In genomic region chr1:177447086-177447485, GRCm38 (mm10) we compare ENCODE assay signal across 8 mouse cellular contexts. TPM values are rescaled to one million over a fixed set of nuclear protein-coding genes. Genes with fewer than 3 reads are reported as not detected.
DNase-seq lines count a peak whose midpoint lies in the region; ATAC-seq and TF ChIP-seq lines count a peak whose summit lies in the region.

No protein-coding gene starts in this region.

- no peaks in the 10 kb centered on the region for H3K9me3 ChIP-seq in embryonic facial prominence, embryonic 11.5 days (replicated peaks; ENCODE audit: control insufficient read depth, low read length)
- H3K9me3 ChIP-seq in hindbrain, postnatal 0 days (ENCODE audit: low read length), result no peaks in the 10 kb centered on the region
- no peaks in the 10 kb centered on the region for H3K9me3 ChIP-seq in neural tube, embryonic 15.5 days (replicated peaks)
- H3K9me3 ChIP-seq in heart, embryonic 11.5 days (replicated peaks; ENCODE audit: control insufficient read depth, low read length), result no peaks in the 10 kb centered on the region

- intact Hi-C loops in left cerebral cortex, adult 2 months (cut with DNase I), result loop anchor here (5.0 to 10.0 kb wide), 3 partner anchors 175 to 515 kb away; no protein-coding TSS in a partner anchor
- intact Hi-C loops in left cerebral cortex, postnatal 10 days (cut with DNase I), result loop anchor here (5.0 to 10.0 kb wide), 3 partner anchors 392 to 515 kb away; no protein-coding TSS in a partner anchor

- TF ChIP-seq CTCF in left cerebral cortex, adult 2 months (IDR thresholded peaks at IDR 0.05), result no peak
- TF ChIP-seq CTCF in hindbrain, postnatal 0 days (IDR thresholded peaks at IDR 0.05; ENCODE audit: low read depth), result no peak

- peak overlapping the region; percentile 27 for H3K9ac ChIP-seq in embryonic facial prominence, embryonic 11.5 days (replicated peaks; ENCODE audit: low read length)
- peak overlapping the region; percentile 81 for H3K9ac ChIP-seq in hindbrain, postnatal 0 days (replicated peaks; ENCODE audit: low read length)
- H3K9ac ChIP-seq in neural tube, embryonic 15.5 days (replicated peaks), result no peak overlapping the region
- H3K9ac ChIP-seq in heart, embryonic 11.5 days (ENCODE audit: low read depth, low read length), result no peak overlapping the region

- H3K27ac ChIP-seq in left cerebral cortex, adult 2 months, result peak overlapping the region; percentile 91
- H3K27ac ChIP-seq in embryonic facial prominence, embryonic 11.5 days (replicated peaks; ENCODE audit: low read depth, low read length), result peak overlapping the region; percentile 62
- peak overlapping the region; percentile 81 for H3K27ac ChIP-seq in hindbrain, postnatal 0 days
- peak overlapping the region; percentile 30 for H3K27ac ChIP-seq in neural tube, embryonic 15.5 days (replicated peaks)
- H3K27ac ChIP-seq in heart, embryonic 11.5 days (ENCODE audit: low read depth, low read length), result no peak overlapping the region

- H3K4me2 ChIP-seq in embryonic facial prominence, embryonic 11.5 days (ENCODE audit: low read depth, low read length), result peak overlapping the region; percentile 23
- H3K4me2 ChIP-seq in hindbrain, postnatal 0 days (ENCODE audit: low read depth, low read length), result peak overlapping the region; percentile 51
- H3K4me2 ChIP-seq in neural tube, embryonic 15.5 days, result peak overlapping the region; percentile 41
- H3K4me2 ChIP-seq in heart, embryonic 11.5 days, result no peak overlapping the region

- H3K27me3 ChIP-seq in embryonic facial prominence, embryonic 11.5 days (ENCODE audit: control insufficient read depth, insufficient read depth, low read length), result no peaks in the 10 kb centered on the region
- no peaks in the 10 kb centered on the region for H3K27me3 ChIP-seq in hindbrain, postnatal 0 days (ENCODE audit: insufficient read depth, low read length)
- no peaks in the 10 kb centered on the region for H3K27me3 ChIP-seq in neural tube, embryonic 15.5 days (replicated peaks)
- H3K27me3 ChIP-seq in heart, embryonic 11.5 days (ENCODE audit: control insufficient read depth, insufficient read depth, low read length), result no peaks in the 10 kb centered on the region

- ATAC-seq in embryonic facial prominence, embryonic 11.5 days (replicated peaks; ENCODE audit: insufficient number of reproducible peaks, low FRiP score, low TSS enrichment, low read depth), result no peak
- ATAC-seq in hindbrain, postnatal 0 days, result no peak
- ATAC-seq in neural tube, embryonic 15.5 days (ENCODE audit: low FRiP score), result no peak
- no peak for ATAC-seq in heart, embryonic 11.5 days (replicated peaks; ENCODE audit: insufficient number of reproducible peaks, low FRiP score, low TSS enrichment)

- peaks cover 12% of the 10 kb centered on the region for H3K4me1 ChIP-seq in embryonic facial prominence, embryonic 11.5 days (ENCODE audit: control insufficient read depth, insufficient read depth, low read length)
- H3K4me1 ChIP-seq in hindbrain, postnatal 0 days (ENCODE audit: insufficient read depth, low read length), result 0 out of 2 replicates have a peak, but pooled peaks cover 4% of the 10 kb centered on the region
- peaks cover 46% of the 10 kb centered on the region for H3K4me1 ChIP-seq in neural tube, embryonic 15.5 days
- H3K4me1 ChIP-seq in heart, embryonic 11.5 days (ENCODE audit: control insufficient read depth, insufficient read depth, low read length), result peaks cover 22% of the 10 kb centered on the region

- WGBS in embryonic facial prominence, embryonic 11.5 days, result 18% methylated on average over 9 of the region's 9 CpGs
- WGBS in hindbrain, postnatal 0 days, result 21% methylated on average over 9 of the region's 9 CpGs
- 18% methylated on average over 9 of the region's 9 CpGs for WGBS in neural tube, embryonic 15.5 days
- 59% methylated on average over 9 of the region's 9 CpGs for WGBS in heart, embryonic 11.5 days (ENCODE audit: insufficient replicate concordance)

- peak; percentile 17 to 50 for DNase-seq in left cerebral cortex, adult 2 months (ENCODE audit: extremely low spot score in 1 of 2, low spot score in 2 of 2)
- DNase-seq in left cerebral cortex, postnatal 10 days (ENCODE audit: extremely low spot score in 1 of 2, low spot score in 2 of 2), result no peak
- DNase-seq in embryonic facial prominence, embryonic 11.5 days (ENCODE audit: low spot score), result peak; percentile 54
- peak; percentile 62 for DNase-seq in hindbrain, postnatal 0 days (ENCODE audit: low spot score)
- DNase-seq in adrenal gland, postnatal 14 days, result no peak
- no peak for DNase-seq in lung, postnatal 10 days

- no peaks in the 10 kb centered on the region; the same call in 1 of the 2 replicates for H3K36me3 ChIP-seq in embryonic facial prominence, embryonic 11.5 days (replicated peaks; ENCODE audit: control insufficient read depth, insufficient read depth, low read depth, low read length)
- peaks cover 8% of the 10 kb centered on the region for H3K36me3 ChIP-seq in hindbrain, postnatal 0 days (ENCODE audit: insufficient read depth, low read length)
- no peaks in the 10 kb centered on the region for H3K36me3 ChIP-seq in neural tube, embryonic 15.5 days
- peaks cover 4% of the 10 kb centered on the region; the same call in 1 of the 2 replicates for H3K36me3 ChIP-seq in heart, embryonic 11.5 days (ENCODE audit: control insufficient read depth, insufficient read depth, low read length)

- H3K4me3 ChIP-seq in left cerebral cortex, adult 2 months, result peak overlapping the region; percentile 75
- peak overlapping the region; percentile 17; the same call in 1 of the 2 replicates for H3K4me3 ChIP-seq in embryonic facial prominence, embryonic 11.5 days (ENCODE audit: low read depth, low read length)
- peak overlapping the region; percentile 85 for H3K4me3 ChIP-seq in hindbrain, postnatal 0 days (ENCODE audit: low read length)
- peak overlapping the region; percentile 12 for H3K4me3 ChIP-seq in neural tube, embryonic 15.5 days (replicated peaks)
- no peak overlapping the region for H3K4me3 ChIP-seq in heart, embryonic 11.5 days (ENCODE audit: low read depth, low read length)

RNA-seq across cellular contexts. Expression of gene Zbtb18, which starts 4.9 kb away (rescaled TPM):
- total RNA-seq in left cerebral cortex, adult 2 months (2021), result 100 to 1,000 TPM; 351 to 386 TPM
- total RNA-seq in left cerebral cortex, postnatal 10 days (2021), result 100 to 1,000 TPM; 464 to 529 TPM
- 3.7 and 6.6 TPM in 2 replicates for polyA plus RNA-seq in embryonic facial prominence, embryonic 11.5 days (2014; fragmentation: Nextera tagmentation; extraction: Ambion mirVana)
- 112 and 114 TPM in 2 replicates for total RNA-seq in hindbrain, postnatal 0 days (2014; rRNA removed)
- 45.6 and 47.3 TPM in 2 replicates for polyA plus RNA-seq in hindbrain, postnatal 0 days (2015; fragmentation: Nextera tagmentation; extraction: Ambion mirVana)
- polyA plus RNA-seq in neural tube, embryonic 15.5 days (2015; fragmentation: Nextera tagmentation; extraction: Ambion mirVana), result 3.8 and 4.3 TPM in 2 replicates
- 31.0 and 33.8 TPM in 2 replicates for total RNA-seq in adrenal gland, postnatal 14 days (2021)
- polyA plus RNA-seq in heart, embryonic 11.5 days (2014; fragmentation: Nextera tagmentation; extraction: Ambion mirVana), result 3.0 and 3.2 TPM in 2 replicates

Comparison
In these comparisons a context has a peak if more than half of its experiments do, and no peak if none do; other contexts are left out.
1. DNase-seq: peak in left cerebral cortex, adult 2 months (2 of 2), embryonic facial prominence, embryonic 11.5 days (single experiment) and hindbrain, postnatal 0 days (single experiment); none in left cerebral cortex, postnatal 10 days (0 of 2), adrenal gland, postnatal 14 days (single experiment) and lung, postnatal 10 days (single experiment).
2. H3K9ac ChIP-seq: peak in embryonic facial prominence, embryonic 11.5 days (single experiment) and hindbrain, postnatal 0 days (single experiment); none in neural tube, embryonic 15.5 days (single experiment) and heart, embryonic 11.5 days (single experiment).